Mouse (Mus musculus) adipose tissue, adult 10 weeks (tissue): Measurements from ENCODE around the gene Scamp5. TPM values are rescaled to one million over a fixed set of nuclear protein-coding genes. Genes with fewer than 3 reads are reported as not detected.

ENCODE experiments used
- polyA plus RNA-seq: library from polyadenylated mRNA; stranded (reverse); fragments of 350-450 nt; fragmentation: Illumina TruSeq; extraction: RNeasy Lipid Tissue Mini Kit (QIAGEN cat#74804); gene quantifications from one replicate; pipeline ENCODE4 v1.2.3, GENCODE M21; 2014; ENCODE audit warnings: low read depth, low replicate concordance

Gene Scamp5
- 30.8 TPM for polyA plus RNA-seq

DNA sequence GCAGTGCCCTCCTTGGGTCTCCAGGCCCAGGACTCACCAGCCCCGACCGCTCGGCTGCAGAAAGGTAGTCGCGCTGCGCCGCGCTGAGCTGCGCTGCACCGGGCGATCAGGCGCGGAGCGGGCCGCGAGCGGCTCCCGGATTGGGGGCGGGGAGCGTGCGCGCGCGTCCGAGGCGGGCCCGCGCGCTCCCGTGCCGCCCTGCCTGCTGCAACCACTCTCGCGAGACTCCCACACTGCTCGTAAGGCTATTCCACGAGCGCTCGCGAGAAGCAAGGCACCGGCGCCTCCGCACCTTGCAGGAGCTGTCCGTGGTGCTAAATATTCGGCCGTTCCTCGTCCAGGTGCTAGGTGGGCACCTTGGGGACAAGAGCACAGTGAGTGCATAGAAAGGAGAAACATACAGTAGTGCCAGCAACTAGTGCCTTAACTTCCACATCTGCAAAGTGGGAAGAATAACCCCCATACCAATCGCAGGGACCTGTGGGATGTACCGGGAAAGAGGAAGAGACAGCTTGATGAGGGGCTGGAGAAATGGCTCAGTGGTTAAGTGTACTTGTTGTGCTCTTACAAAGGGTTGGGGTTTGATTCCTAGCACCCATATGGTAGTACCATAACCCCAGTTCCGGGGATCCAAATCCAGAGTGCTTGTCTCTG lies at the start of gene Scamp5:
Gene Scamp5, minus strand, starts transcription at position 165 of the 654 bp plus-strand sequence.

DNA sequence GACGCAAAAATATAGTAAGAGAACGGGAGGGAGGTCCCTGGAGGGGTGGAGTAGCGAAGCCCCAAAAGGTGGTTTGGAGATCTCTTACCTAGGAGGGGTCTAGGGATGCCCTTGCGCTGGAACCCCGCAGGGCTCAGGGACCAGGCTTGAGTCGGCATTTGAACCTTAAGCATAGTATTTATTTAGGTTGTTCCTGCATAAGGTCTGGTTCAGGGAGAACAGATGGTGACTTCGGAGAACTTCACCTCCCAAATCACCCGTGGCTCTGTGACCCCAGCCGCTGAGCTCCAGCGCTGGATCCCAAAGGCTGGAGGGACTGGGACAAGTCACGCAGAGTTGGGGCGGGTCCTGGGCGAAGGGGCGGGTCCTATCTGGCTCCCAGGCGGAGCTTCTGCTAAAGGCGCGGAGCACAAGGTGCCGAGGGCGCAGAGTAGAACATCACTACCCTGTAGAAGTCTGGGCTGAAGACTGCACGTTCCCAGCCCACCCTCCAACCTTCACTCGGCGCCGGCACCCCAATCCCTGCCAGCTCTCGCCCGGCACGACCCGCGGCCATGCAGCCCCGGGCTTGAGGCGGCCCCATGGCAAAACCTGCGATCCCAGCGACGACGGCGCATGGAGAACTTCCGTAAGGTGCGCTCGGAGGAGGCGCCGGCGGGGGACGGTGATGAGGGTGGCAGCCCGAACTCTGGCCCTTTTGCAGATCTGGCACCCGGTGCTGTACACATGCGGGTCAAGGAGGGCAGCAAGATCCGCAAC lies 35.9 kb upstream of the Scamp5 start, which contains the start of gene Rpp25:
Gene Rpp25, plus strand, starts transcription at position 405 of the 759 bp plus-strand sequence.

DNA sequence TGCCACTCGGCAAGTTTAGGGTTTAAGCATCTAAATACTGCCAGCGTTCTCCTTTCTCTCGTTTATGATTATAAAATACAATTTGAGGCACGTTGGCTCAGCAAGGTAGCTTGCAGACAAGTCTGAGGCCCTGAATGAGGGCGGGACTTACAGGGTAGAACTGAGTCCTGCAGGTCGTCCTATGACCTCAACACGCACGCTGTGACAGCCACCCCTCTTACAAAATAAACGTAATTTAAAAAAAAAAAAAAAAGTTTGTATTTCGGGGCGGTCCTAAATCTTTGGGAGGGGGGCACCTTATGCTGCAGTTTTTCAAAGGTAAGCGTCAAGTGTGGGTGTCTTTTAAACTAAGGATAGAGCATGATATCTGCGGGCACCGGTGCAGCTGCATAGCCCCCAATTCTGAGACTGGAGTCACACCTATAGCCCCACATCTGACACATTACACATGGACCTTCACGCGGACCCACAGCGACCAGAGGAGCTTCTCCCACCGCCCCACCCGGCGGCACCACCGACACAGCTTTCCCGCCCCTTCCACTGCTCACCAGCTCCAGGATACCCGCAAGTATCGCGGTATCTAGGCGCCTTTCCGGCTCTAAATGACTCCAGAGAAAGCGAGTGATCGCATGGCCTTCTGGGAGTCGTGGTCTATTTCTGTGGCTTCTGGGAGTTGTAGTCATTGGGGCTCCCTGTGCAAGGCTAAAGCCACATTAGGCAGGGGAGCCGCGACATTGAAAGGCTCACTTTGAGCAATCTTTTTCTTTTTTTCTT lies 28.2 kb downstream of the Scamp5 start, which contains the start of gene Ppcdc:
Gene Ppcdc, minus strand, starts transcription at position 603 of the 774 bp plus-strand sequence.

Other genes starting within 250 kb of the Scamp5 start
- not detected for gene Trcg1, start 231.5 kb downstream of the Scamp5 start, polyA plus RNA-seq
- gene 1700017B05Rik, start 205.4 kb downstream of the Scamp5 start, polyA plus RNA-seq: 19.8 TPM
- gene Ppcdc, start 27.9 kb downstream of the Scamp5 start, polyA plus RNA-seq: 44.1 TPM
- 1.0 TPM for gene Rpp25, start 36.0 kb upstream of the Scamp5 start, polyA plus RNA-seq
- 235 TPM for gene Cox5a, start 53.2 kb upstream of the Scamp5 start, polyA plus RNA-seq
- gene Fam219b, start 69.5 kb upstream of the Scamp5 start, polyA plus RNA-seq: 15.9 TPM
- 43.3 TPM for gene Mpi, start 84.7 kb upstream of the Scamp5 start, polyA plus RNA-seq
- 70.5 TPM for gene Scamp2, start 92.9 kb upstream of the Scamp5 start, polyA plus RNA-seq
- gene Ulk3, start 121.4 kb upstream of the Scamp5 start, polyA plus RNA-seq: 35.0 TPM
- gene Cplx3, start 138.2 kb upstream of the Scamp5 start, polyA plus RNA-seq: not detected
- gene Lman1l, start 152.7 kb upstream of the Scamp5 start, polyA plus RNA-seq: not detected
- gene Csk, start 185.6 kb upstream of the Scamp5 start, polyA plus RNA-seq: 57.5 TPM
- gene Cyp1a2, start 215.6 kb upstream of the Scamp5 start, polyA plus RNA-seq: not detected
- 1.9 TPM for gene Cyp1a1, start 219.9 kb upstream of the Scamp5 start, polyA plus RNA-seq
- gene Edc3, start 240.5 kb upstream of the Scamp5 start, polyA plus RNA-seq: 11.7 TPM